Mouse (Mus musculus): ENCODE measurements around the gene Srsf6.

DNA sequence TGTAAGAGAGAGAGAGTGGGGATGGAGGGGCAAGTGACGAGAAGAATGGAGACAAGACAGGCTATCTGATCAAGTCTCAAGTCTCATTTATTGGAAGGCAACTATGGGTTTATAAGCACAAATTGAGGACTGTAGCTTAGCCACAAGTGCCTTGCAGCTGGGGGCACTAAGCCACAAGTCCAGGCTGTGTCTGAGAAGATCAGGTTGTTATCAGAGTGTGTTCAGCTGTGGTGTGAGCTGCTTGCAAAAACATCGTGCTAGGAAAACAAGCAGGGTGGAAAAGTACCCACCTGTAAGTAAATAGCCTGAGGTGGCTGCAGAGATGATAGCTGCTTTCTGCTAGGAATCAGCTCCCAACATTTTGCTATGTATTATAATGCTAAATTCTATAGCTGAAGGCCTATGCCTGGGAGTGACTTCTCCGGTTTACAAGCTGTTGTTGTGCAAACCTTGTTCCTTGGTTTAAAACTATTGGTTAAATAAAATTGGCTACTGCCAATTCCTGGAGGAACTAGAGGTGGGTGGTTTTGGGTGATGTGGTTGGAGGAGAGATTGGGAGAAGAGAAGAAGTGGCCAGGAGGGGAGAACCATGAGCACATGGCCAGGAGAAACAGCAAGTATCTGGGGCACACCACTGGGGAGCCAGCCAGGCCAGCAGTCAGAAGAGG is 3.3 kb upstream of the Srsf6 start:
- TF ChIP-seq CTCF (IDR thresholded peaks at IDR 0.05; ENCODE audit: extremely low read depth, insufficient read depth, insufficient read length, insufficient replicate concordance): no peak
- no peak for TF ChIP-seq POLR2A (IDR thresholded peaks at IDR 0.05; ENCODE audit: low read depth, low read length)

Measured in spleen, adult 2 months (tissue).